Mouse (Mus musculus) cortical plate, adult 2 months (tissue): ENCODE results near the gene Nmnat2. TPM values are rescaled to one million over a fixed set of nuclear protein-coding genes. Genes with fewer than 3 reads are reported as not detected.

Experiments used
- H3K27ac ChIP-seq: fragments of 200-500 bp; 2 replicates; pipeline ENCODE4 v1.5.1; 2012; ENCODE audit warnings: low read length, control low read depth, inconsistent platforms; ENCODE audit not compliant: insufficient read depth
- H3K4me1 ChIP-seq: fragments of 200-500 bp; 2 replicates; pipeline ENCODE4 v1.6.1; 2011; ENCODE audit warnings: low read length; ENCODE audit not compliant: control insufficient read depth, insufficient read depth
- H3K4me3 ChIP-seq: fragments of 200-500 bp; 2 replicates; pipeline ENCODE4 v1.5.1; 2011; ENCODE audit warnings: mild to moderate bottlenecking, low read length, control low read depth; ENCODE audit not compliant: insufficient read depth
- CTCF ChIP-seq: fragments of 200-500 bp; IDR thresholded peaks from 2 replicates; pipeline ENCODE4 v1.5.1; 2011; ENCODE audit warnings: mild to moderate bottlenecking, control low read depth, low read length; ENCODE audit not compliant: insufficient read depth; ENCODE audit errors: extremely low read depth
- POLR2A ChIP-seq: fragments of 200-500 bp; IDR thresholded peaks from 2 replicates; pipeline ENCODE4 v1.6.1; 2011; ENCODE audit warnings: mild to moderate bottlenecking, low read length, control low read depth; ENCODE audit not compliant: insufficient read depth; ENCODE audit errors: extremely low read depth
- polyA plus RNA-seq: library from polyadenylated mRNA; depleted of rRNA; stranded (reverse); fragments of >200 nt; gene quantifications from 2 replicates; pipeline ENCODE4 v1.2.3, GENCODE M21; 2012

Gene Nmnat2
- polyA plus RNA-seq, 1 experiment, result 84.2 TPM

- TF ChIP-seq POLR2A, result no peak
- TF ChIP-seq CTCF, result no peak
- Histone ChIP-seq H3K4me1 (peaks cover 2% of the 10 kb centered on the region; the same call in 1 of the 2 replicates), H3K27ac (no peak overlapping the region)
These were observed 23.9 kb downstream of the Nmnat2 start for GRCm38 (mm10) chr1:152978700-152979099.

GRCm38 (mm10) chr1:152983416-152983815, 28.6 kb downstream of the Nmnat2 start:
- Histone ChIP-seq H3K4me1 (peaks cover 2% of the 10 kb centered on the region; the same call in 1 of the 2 replicates), H3K27ac (no peak overlapping the region), H3K4me3 (no peak overlapping the region)
- TF ChIP-seq POLR2A, result no peak
- no peak for TF ChIP-seq CTCF

More at GRCm38 (mm10) chr1:152978700-152979099, 23.9 kb downstream of the Nmnat2 start:
- H3K4me3 ChIP-seq, result no peak overlapping the region

GRCm38 (mm10) chr1:152986981-152987380, 32.2 kb downstream of the Nmnat2 start:
- Histone ChIP-seq H3K27ac (no peak overlapping the region), H3K4me1 (peaks cover 8% of the 10 kb centered on the region; the same call in 1 of the 2 replicates), H3K4me3 (no peak overlapping the region)
- no peak for TF ChIP-seq POLR2A
- TF ChIP-seq CTCF, result no peak

GRCm38 (mm10) chr1:152990067-152990466, 35.3 kb downstream of the Nmnat2 start:
- TF ChIP-seq POLR2A, result no peak
- TF ChIP-seq CTCF, result no peak
- Histone ChIP-seq H3K4me3 (no peak overlapping the region), H3K4me1 (peaks cover 9% of the 10 kb centered on the region; the same call in 1 of the 2 replicates), H3K27ac (no peak overlapping the region)

- no peak overlapping the region for H3K27ac ChIP-seq
These were observed 37.7 kb downstream of the Nmnat2 start for GRCm38 (mm10) chr1:152992271-152993134.

GRCm38 (mm10) chr1:152993803-152994202, 39.0 kb downstream of the Nmnat2 start:
- TF ChIP-seq POLR2A (no peak), CTCF (no peak)
- Histone ChIP-seq H3K27ac (no peak overlapping the region), H3K4me1 (peaks cover 11% of the 10 kb centered on the region; the same call in 1 of the 2 replicates)

More at GRCm38 (mm10) chr1:152992271-152993134, 37.7 kb downstream of the Nmnat2 start:
- TF ChIP-seq POLR2A (no peak), CTCF (no peak)
- H3K4me3 ChIP-seq, result no peak overlapping the region
- peaks cover 11% of the 10 kb centered on the region; the same call in 1 of the 2 replicates for H3K4me1 ChIP-seq

GRCm38 (mm10) chr1:152999983-153000382, 45.2 kb downstream of the Nmnat2 start:
- Histone ChIP-seq H3K27ac (no peak overlapping the region), H3K4me1 (peaks cover 7% of the 10 kb centered on the region; the same call in 1 of the 2 replicates), H3K4me3 (no peak overlapping the region)
- no peak for TF ChIP-seq CTCF
- no peak for TF ChIP-seq POLR2A

More at GRCm38 (mm10) chr1:152993803-152994202, 39.0 kb downstream of the Nmnat2 start:
- no peak overlapping the region for H3K4me3 ChIP-seq

GRCm38 (mm10) chr1:153000486-153001228, 45.9 kb downstream of the Nmnat2 start:
- peaks cover 7% of the 10 kb centered on the region; the same call in 1 of the 2 replicates for H3K4me1 ChIP-seq
- 0 out of 2 replicates have a peak overlapping the region, but pooled peaks have one; percentile 8 for H3K27ac ChIP-seq
- H3K4me3 ChIP-seq, result no peak overlapping the region
- TF ChIP-seq CTCF (no peak), POLR2A (no peak)

GRCm38 (mm10) chr1:153002295-153003050, 47.7 kb downstream of the Nmnat2 start:
- Histone ChIP-seq H3K27ac (no peak overlapping the region), H3K4me1 (peaks cover 6% of the 10 kb centered on the region; the same call in 1 of the 2 replicates), H3K4me3 (no peak overlapping the region)
- TF ChIP-seq CTCF (no peak), POLR2A (no peak)
